Mouse (Mus musculus): ENCODE measurements at regions not wholly inside any gene's neighbourhood (a gene's known extent, or its start where the extent isn't known, plus 50 kb on each side); places are given as distances from the start of the nearest gene placed in this dataset.

DNA sequence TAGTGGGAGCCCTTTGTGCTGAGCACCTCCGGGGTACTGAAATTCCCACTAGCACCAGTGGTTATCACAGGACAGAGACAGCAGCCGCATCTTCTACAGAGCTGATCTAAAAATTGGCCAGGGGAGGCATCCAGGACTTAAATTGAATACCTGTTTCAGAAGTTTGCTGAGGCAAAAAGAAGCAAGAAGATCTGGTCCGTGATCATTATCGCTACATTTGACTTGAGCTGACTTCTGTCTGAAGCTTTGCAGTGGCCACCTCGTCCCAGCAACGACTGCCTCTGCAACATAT lies 85.3 kb upstream of the Mafb start:
- TF ChIP-seq KAT2A (IDR thresholded peaks at IDR 0.05; ENCODE audit: insufficient replicate concordance, low read length): no peak
- TF ChIP-seq ELF1 (IDR thresholded peaks at IDR 0.05; ENCODE audit: low read depth, low read length): no peak
- TF ChIP-seq NELFE (IDR thresholded peaks at IDR 0.05; ENCODE audit: low read depth, low read length): no peak
- no peak for TF ChIP-seq ZC3H11A (IDR thresholded peaks at IDR 0.05; ENCODE audit: low read depth, low read length)
- no peak for TF ChIP-seq JUND (conservative IDR thresholded peaks at IDR 0.05; ENCODE audit: low read depth, low read length)
- no peak for TF ChIP-seq MAFK (IDR thresholded peaks at IDR 0.05; ENCODE audit: insufficient replicate concordance, low read length)
- TF ChIP-seq E2F4 (IDR thresholded peaks at IDR 0.05; ENCODE audit: insufficient replicate concordance, low read depth, low read length): no peak
- no peak for TF ChIP-seq SMC3 (IDR thresholded peaks at IDR 0.05; ENCODE audit: low read depth, low read length)
- no peak for TF ChIP-seq ETS1 (conservative IDR thresholded peaks at IDR 0.05; ENCODE audit: low read depth, low read length)
- no peak for TF ChIP-seq MYC (IDR thresholded peaks at IDR 0.05; ENCODE audit: low read depth, low read length)
- no peak for TF ChIP-seq ZKSCAN1 (IDR thresholded peaks at IDR 0.05; ENCODE audit: borderline replicate concordance, low read depth, low read length)
- no peak for TF ChIP-seq HCFC1 (IDR thresholded peaks at IDR 0.05; ENCODE audit: low read depth, low read length)
- TF ChIP-seq POLR2A (IDR thresholded peaks at IDR 0.05; ENCODE audit: low read depth, low read length): no peak
- no peak for TF ChIP-seq PAX5 (IDR thresholded peaks at IDR 0.05; ENCODE audit: low read length)
- no peak for TF ChIP-seq IRF4 (IDR thresholded peaks at IDR 0.05; ENCODE audit: low read depth, low read length)
- TF ChIP-seq MXI1 (IDR thresholded peaks at IDR 0.05; ENCODE audit: low read depth, low read length): no peak
- H3K4me2 ChIP-seq (ENCODE audit: insufficient read depth, low read depth, poor library complexity, severe bottlenecking): peak overlapping the region; percentile 86
- no peak overlapping the region for H3K4me3 ChIP-seq (replicated peaks in 1 of 3; ENCODE audit: low read depth in 2 of 3, low read length in 2 of 3, poor library complexity in 1 of 3)
- dilution Hi-C loops (cut with MboI; ENCODE audit: extremely low pct_ligation_motif_present, extremely low pct_unique_long_range_greater_than_20kb, low sequenced_read_pairs) (no loop called here), in situ Hi-C loops (cut with MboI; ENCODE audit: low pct_ligation_motif_present, low pct_unique_long_range_greater_than_20kb, low sequenced_read_pairs) (no loop called here)
- peaks cover 0 to 10% of the 10 kb centered on the region in 2 experiments; a peak in 3 of 4 replicates for H3K4me1 ChIP-seq (ENCODE audit: control insufficient read depth in 1 of 2, insufficient read depth in 2 of 2)
- no peak overlapping the region for H3K27ac ChIP-seq (ENCODE audit: insufficient read depth, low read depth)
- DNase-seq (ENCODE audit: extremely low read depth): no peak
- no peak overlapping the region for H3K9ac ChIP-seq (ENCODE audit: insufficient read depth, low read depth)
- no peaks in the 10 kb centered on the region for H3K36me3 ChIP-seq (replicated peaks in 1 of 2; ENCODE audit: control insufficient read depth in 1 of 2, insufficient read depth in 1 of 2, low read length in 1 of 2)
- peaks cover 66% of the 10 kb centered on the region for H3K27me3 ChIP-seq (replicated peaks)
- no peaks in the 10 kb centered on the region for H3K79me2 ChIP-seq (replicated peaks; ENCODE audit: control insufficient read depth, extremely low read depth, insufficient read depth, poor library complexity, severe bottlenecking)
- H3K9me3 ChIP-seq (replicated peaks; ENCODE audit: low read length): no peaks in the 10 kb centered on the region

DNA sequence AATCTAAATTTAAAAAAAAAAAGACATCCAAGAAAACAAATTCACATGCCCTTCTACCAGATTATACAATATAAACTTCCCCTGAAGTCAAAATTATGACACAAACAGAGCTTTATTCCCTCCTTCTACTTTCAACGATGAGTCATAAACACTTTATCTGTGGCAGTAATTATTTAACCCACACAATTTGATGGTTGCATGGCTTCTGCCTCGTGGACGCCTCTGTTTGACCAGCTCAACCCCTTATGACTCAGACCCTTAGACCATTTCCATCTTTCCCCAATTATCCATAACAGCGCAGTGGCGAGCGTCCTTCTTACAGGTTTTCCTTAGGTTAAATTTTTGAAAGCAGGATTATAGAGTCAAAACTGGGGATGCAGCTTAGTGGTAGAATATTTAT lies 85.9 kb upstream of the Mafb start:
- no peaks in the 10 kb centered on the region for H3K9me3 ChIP-seq (replicated peaks; ENCODE audit: low read length)
- peaks cover 0 to 10% of the 10 kb centered on the region in 2 experiments; a peak in 3 of 4 replicates for H3K4me1 ChIP-seq (ENCODE audit: control insufficient read depth in 1 of 2, insufficient read depth in 2 of 2)
- TF ChIP-seq MAFK (IDR thresholded peaks at IDR 0.05; ENCODE audit: insufficient replicate concordance, low read length) (no peak), MAX (IDR thresholded peaks at IDR 0.05; ENCODE audit: low read length) (no peak), CHD1 (IDR thresholded peaks at IDR 0.05; ENCODE audit: low read depth, low read length) (no peak), KAT2A (IDR thresholded peaks at IDR 0.05; ENCODE audit: insufficient replicate concordance, low read length) (no peak), NELFE (IDR thresholded peaks at IDR 0.05; ENCODE audit: low read depth, low read length) (no peak), MXI1 (IDR thresholded peaks at IDR 0.05; ENCODE audit: low read depth, low read length) (no peak), GABPA (IDR thresholded peaks at IDR 0.05; ENCODE audit: insufficient replicate concordance, low read depth, low read length) (no peak), TCF12 (IDR thresholded peaks at IDR 0.05; ENCODE audit: low read depth, low read length) (no peak), UBTF (IDR thresholded peaks at IDR 0.05; ENCODE audit: low read depth, low read length) (no peak), CHD2 (IDR thresholded peaks at IDR 0.05; ENCODE audit: low read length) (no peak), ZMIZ1 (IDR thresholded peaks at IDR 0.05; ENCODE audit: low read depth, low read length) (no peak), HCFC1 (IDR thresholded peaks at IDR 0.05; ENCODE audit: low read depth, low read length) (no peak), ELF1 (IDR thresholded peaks at IDR 0.05; ENCODE audit: low read depth, low read length) (no peak), EP300 (IDR thresholded peaks at IDR 0.05; ENCODE audit: low read length) (no peak), SMC3 (IDR thresholded peaks at IDR 0.05; ENCODE audit: low read depth, low read length) (no peak), MYC (IDR thresholded peaks at IDR 0.05; ENCODE audit: low read depth, low read length) (no peak), NRF1 (IDR thresholded peaks at IDR 0.05; ENCODE audit: low read depth, low read length) (no peak)
- H3K27ac ChIP-seq (ENCODE audit: insufficient read depth, low read depth): no peak overlapping the region
- H3K9ac ChIP-seq (ENCODE audit: insufficient read depth, low read depth): no peak overlapping the region
- in situ Hi-C loops (cut with MboI; ENCODE audit: low pct_ligation_motif_present, low pct_unique_long_range_greater_than_20kb, low sequenced_read_pairs) (no loop called here), dilution Hi-C loops (cut with MboI; ENCODE audit: extremely low pct_ligation_motif_present, extremely low pct_unique_long_range_greater_than_20kb, low sequenced_read_pairs) (no loop called here)
- H3K36me3 ChIP-seq (replicated peaks in 1 of 2; ENCODE audit: control insufficient read depth in 1 of 2, insufficient read depth in 1 of 2, low read length in 1 of 2): no peaks in the 10 kb centered on the region
- no peaks in the 10 kb centered on the region for H3K79me2 ChIP-seq (replicated peaks; ENCODE audit: control insufficient read depth, extremely low read depth, insufficient read depth, poor library complexity, severe bottlenecking)
- no peak overlapping the region for H3K4me3 ChIP-seq (replicated peaks in 1 of 3; ENCODE audit: low read depth in 2 of 3, low read length in 2 of 3, poor library complexity in 1 of 3)
- peaks cover 66% of the 10 kb centered on the region for H3K27me3 ChIP-seq (replicated peaks)
- no peak for DNase-seq (ENCODE audit: extremely low read depth)
- no peak overlapping the region for H3K4me2 ChIP-seq (ENCODE audit: insufficient read depth, low read depth, poor library complexity, severe bottlenecking)

All from CH12.LX (cell line).